Mouse (Mus musculus) bone marrow macrophage, adult 2 months (primary cell): ENCODE data around the gene Ttyh2.

ENCODE experiments used
- CTCF ChIP-seq: IDR thresholded peaks from 2 replicates; pipeline ENCODE4 v1.5.1; 2012; ENCODE audit warnings: low read depth, mild to moderate bottlenecking, low read length, moderate library complexity
- POLR2A ChIP-seq: IDR thresholded peaks from 2 replicates; pipeline ENCODE4 v1.6.1; 2012; ENCODE audit warnings: mild to moderate bottlenecking, low read depth, low read length, borderline replicate concordance

DNA sequence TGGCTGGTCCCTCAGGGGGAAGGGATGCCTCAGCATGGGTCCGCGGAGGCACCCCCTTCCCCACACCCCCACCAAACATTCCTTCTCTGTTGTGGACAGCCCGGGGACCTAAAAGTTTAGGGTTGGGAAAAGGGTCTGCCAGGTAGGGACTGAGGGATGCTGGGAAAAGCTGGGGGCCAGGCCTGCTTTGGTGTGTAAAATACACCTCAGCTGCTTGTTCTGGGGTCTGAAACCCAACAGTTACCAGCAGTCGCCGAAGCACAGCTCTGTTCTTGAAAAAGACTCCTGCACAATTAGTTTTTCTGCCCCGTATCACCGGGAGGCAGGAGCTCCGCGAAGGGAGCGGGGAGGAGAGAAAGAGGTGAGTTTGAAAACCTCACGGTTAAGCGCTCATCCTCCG lies 8.4 kb upstream of the Ttyh2 start:
- TF ChIP-seq CTCF = no peak
- no peak for TF ChIP-seq POLR2A
